Mouse (Mus musculus) small intestine, adult 2 months (tissue): Measurements from ENCODE around the gene Dll4.

Source experiments
- CTCF ChIP-seq: fragments of 200-500 bp; IDR thresholded peaks from 2 replicates; pipeline ENCODE4 v1.5.1; 2012; ENCODE audit warnings: low read depth, mild to moderate bottlenecking, control low read depth, inconsistent platforms, low read length, moderate library complexity, mixed read lengths; ENCODE audit not compliant: insufficient replicate concordance, insufficient read length; ENCODE audit errors: extremely low read depth
- POLR2A ChIP-seq: fragments of 200-500 bp; IDR thresholded peaks from 2 replicates; pipeline ENCODE4 v1.6.1; 2012; ENCODE audit warnings: low read depth, mild to moderate bottlenecking, control low read depth, inconsistent platforms, low read length, moderate library complexity

- no peak for TF ChIP-seq CTCF
- no peak for TF ChIP-seq POLR2A
Measured at GRCm38 (mm10) chr2:119327942-119328526, 2.5 kb downstream of the Dll4 start.
